Mouse (Mus musculus) brain, embryonic 14.5 days (tissue): ENCODE measurements around the gene Barx1.

Source experiments
- CTCF ChIP-seq: fragments of 200-500 bp; IDR thresholded peaks from 2 replicates; pipeline ENCODE4 v1.5.1; 2012; ENCODE audit warnings: inconsistent platforms, mild to moderate bottlenecking, moderate library complexity, borderline replicate concordance; ENCODE audit not compliant: insufficient read depth, insufficient read length; ENCODE audit errors: extremely low read depth
- POLR2A ChIP-seq: fragments of 200-500 bp; IDR thresholded peaks from 2 replicates; pipeline ENCODE4 v1.6.1; 2012; ENCODE audit warnings: mild to moderate bottlenecking, inconsistent platforms, borderline replicate concordance; ENCODE audit not compliant: poor library complexity, insufficient read depth, insufficient read length, severe bottlenecking; ENCODE audit errors: extremely low read depth

DNA sequence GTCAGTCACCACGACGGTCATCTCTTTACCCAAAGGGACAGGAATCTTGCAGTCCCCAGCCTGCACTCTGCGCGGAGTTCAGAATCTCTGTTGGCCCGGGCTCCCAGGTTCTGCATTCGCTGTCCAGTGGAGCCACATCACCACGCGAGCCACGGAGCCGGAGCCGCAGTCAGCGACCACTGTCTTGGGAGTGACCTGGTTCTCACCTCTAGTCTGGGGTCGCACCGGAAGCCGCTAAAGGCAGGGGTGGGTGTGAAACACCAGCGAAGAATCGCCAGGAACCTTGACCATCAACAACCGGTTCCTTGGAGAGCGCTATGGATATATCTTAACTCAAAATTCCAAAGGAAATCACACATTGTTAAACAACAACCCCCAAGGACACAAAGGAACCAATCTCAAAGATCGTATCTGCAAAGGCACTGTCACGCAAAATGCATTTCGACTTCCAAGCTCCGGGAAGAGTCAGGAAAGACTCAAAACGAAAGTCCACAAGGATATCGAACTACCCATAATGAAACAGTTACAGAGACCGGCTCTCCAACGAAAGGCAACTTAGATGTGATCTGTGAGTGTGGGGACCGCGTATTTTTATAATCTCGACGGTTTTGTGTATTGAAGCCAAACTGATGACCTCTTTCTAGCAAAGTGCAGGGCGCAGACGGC, 4.1 kb upstream of the Barx1 start:
- TF ChIP-seq CTCF (no peak), POLR2A (no peak)
